Comparison of ENCODE assay signal across 10 mouse cellular contexts in genomic region chr11:82746857-82747366, GRCm38 (mm10). TPM values are rescaled to one million over a fixed set of nuclear protein-coding genes. Genes with fewer than 3 reads are reported as not detected.
DNase-seq lines count a peak whose midpoint lies in the region; ATAC-seq and TF ChIP-seq lines count a peak whose summit lies in the region.
"Had no signal": no experiment of that assay in that cellular context is flagged by ENCODE, and none has a peak within 500 bp of the region (broad histone marks: within the 10 kb centered on the region; RNA-seq: fewer than 3 reads in every experiment).

No protein-coding gene starts in this region.

- no peaks in the 10 kb centered on the region for H3K79me2 ChIP-seq in heart, adult 2 months (replicated peaks; ENCODE audit: control insufficient read depth, insufficient read depth, low read length)

- no peaks in the 10 kb centered on the region for H3K4me1 ChIP-seq in kidney, embryonic 14.5 days (ENCODE audit: control insufficient read depth, insufficient read depth, low read length)
- peaks cover 3% of the 10 kb centered on the region for H3K4me1 ChIP-seq in heart, adult 2 months (ENCODE audit: control insufficient read depth, insufficient read depth, low read length)
- peaks cover 9% of the 10 kb centered on the region; the same call in 1 of the 2 replicates for H3K4me1 ChIP-seq in liver, embryonic 15.5 days (replicated peaks)
- peaks cover 2% of the 10 kb centered on the region for H3K4me1 ChIP-seq in thymus, adult 2 months (replicated peaks; ENCODE audit: control insufficient read depth, insufficient read depth, low read length)
- H3K4me1 ChIP-seq in limb, embryonic 10.5 days, result no peaks in the 10 kb centered on the region
- H3K4me1 ChIP-seq: forebrain, embryonic 15.5 days; neural tube, embryonic 12.5 days had no signal

- DNase-seq in kidney, postnatal 10 days, result peak; percentile 9
- peak; percentile 45 to 51 for DNase-seq in heart, adult 2 months
- peak; percentile 38 for DNase-seq in thymus, adult 2 months
- DNase-seq in right cerebral cortex, postnatal 14 days, result no peak
- no peak for DNase-seq in limb, embryonic 10.5 days (ENCODE audit: low spot score)
- DNase-seq in urinary bladder, adult 2 months (ENCODE audit: low spot score), result no peak

- intact Hi-C loops in heart, adult 2 months (cut with DNase I), result loop anchor here (1.0 to 5.0 kb wide), 3 partner anchors 35 to 143 kb away; partner anchors contain the start of genes Lig3, Rad51d and Rffl

- no peaks in the 10 kb centered on the region for H3K27me3 ChIP-seq in kidney, embryonic 14.5 days (ENCODE audit: control insufficient read depth, insufficient read depth, low read length)
- no peaks in the 10 kb centered on the region for H3K27me3 ChIP-seq in heart, adult 2 months (ENCODE audit: control insufficient read depth, insufficient read depth, low read length)
- peaks cover 5% of the 10 kb centered on the region for H3K27me3 ChIP-seq in liver, embryonic 15.5 days
- H3K27me3 ChIP-seq in thymus, adult 2 months (ENCODE audit: control insufficient read depth, insufficient read depth, low read length), result no peaks in the 10 kb centered on the region
- no peaks in the 10 kb centered on the region for H3K27me3 ChIP-seq in limb, embryonic 10.5 days (ENCODE audit: low read depth, poor library complexity, severe bottlenecking)
- H3K27me3 ChIP-seq: forebrain, embryonic 15.5 days; neural tube, embryonic 12.5 days had no signal

- no peak for TF ChIP-seq POLR2A in heart, adult 2 months (IDR thresholded peaks at IDR 0.05; ENCODE audit: insufficient read depth, low read depth, low read length)
- no peak for TF ChIP-seq POLR2A in thymus, adult 2 months (IDR thresholded peaks at IDR 0.05; ENCODE audit: control insufficient read depth, extremely low read depth, insufficient read depth, low read length, poor library complexity)

- WGBS in kidney, embryonic 14.5 days, result 85% methylated on average over 8 of the region's 8 CpGs
- WGBS in heart, adult 2 months, result 30% methylated on average over 8 of the region's 8 CpGs
- WGBS in liver, embryonic 15.5 days (ENCODE audit: insufficient replicate concordance), result 17% methylated on average over 8 of the region's 8 CpGs
- WGBS in thymus, adult 2 months, result 2% methylated on average over 8 of the region's 8 CpGs
- WGBS in limb, embryonic 10.5 days, result 84% methylated on average over 8 of the region's 8 CpGs

- no peaks in the 10 kb centered on the region for H3K36me3 ChIP-seq in kidney, embryonic 14.5 days (ENCODE audit: control insufficient read depth, insufficient read depth, low read length)
- H3K36me3 ChIP-seq in heart, adult 2 months (ENCODE audit: control insufficient read depth, insufficient read depth, low read length), result no peaks in the 10 kb centered on the region
- no peaks in the 10 kb centered on the region for H3K36me3 ChIP-seq in liver, embryonic 15.5 days (replicated peaks)
- H3K36me3 ChIP-seq in thymus, adult 2 months (ENCODE audit: control insufficient read depth, insufficient read depth, low read length), result no peaks in the 10 kb centered on the region
- no peaks in the 10 kb centered on the region for H3K36me3 ChIP-seq in limb, embryonic 10.5 days
- H3K36me3 ChIP-seq: forebrain, embryonic 15.5 days; neural tube, embryonic 12.5 days had no signal

- H3K9ac ChIP-seq in kidney, embryonic 14.5 days (ENCODE audit: low read depth, low read length), result no peak overlapping the region
- H3K9ac ChIP-seq in heart, adult 2 months (ENCODE audit: low read depth, low read length), result peak overlapping the region; percentile 63
- peak overlapping the region; percentile 10; the same call in 1 of the 2 replicates for H3K9ac ChIP-seq in liver, embryonic 15.5 days
- H3K9ac ChIP-seq: forebrain, embryonic 15.5 days; neural tube, embryonic 12.5 days had no signal

- no peak for ATAC-seq in kidney, embryonic 14.5 days (ENCODE audit: low FRiP score, low TSS enrichment)
- no peak for ATAC-seq in liver, embryonic 15.5 days (ENCODE audit: insufficient read depth)
- ATAC-seq: forebrain, embryonic 15.5 days had no signal

- no peaks in the 10 kb centered on the region; the same call in 1 of the 2 replicates for H3K9me3 ChIP-seq in kidney, embryonic 14.5 days (ENCODE audit: control insufficient read depth, low read length)
- H3K9me3 ChIP-seq in liver, embryonic 15.5 days (replicated peaks), result no peaks in the 10 kb centered on the region
- H3K9me3 ChIP-seq in limb, embryonic 10.5 days (replicated peaks), result no peaks in the 10 kb centered on the region
- H3K9me3 ChIP-seq: forebrain, embryonic 15.5 days; neural tube, embryonic 12.5 days had no signal

- H3K4me3 ChIP-seq in kidney, embryonic 14.5 days (ENCODE audit: low read length), result no peak overlapping the region
- H3K4me3 ChIP-seq in heart, adult 2 months, result peak overlapping the region; percentile 49
- peak overlapping the region; percentile 37 for H3K4me3 ChIP-seq in liver, embryonic 15.5 days (replicated peaks)
- peak overlapping the region; percentile 25 for H3K4me3 ChIP-seq in thymus, adult 2 months (ENCODE audit: control insufficient read depth, insufficient read depth, low read length)
- H3K4me3 ChIP-seq in limb, embryonic 10.5 days, result no peak overlapping the region
- H3K4me3 ChIP-seq: forebrain, embryonic 15.5 days; neural tube, embryonic 12.5 days had no signal

- TF ChIP-seq EP300 in heart, adult 2 months (IDR thresholded peaks at IDR 0.05; ENCODE audit: insufficient read depth, low read depth, low read length), result no peak

- H3K4me2 ChIP-seq in kidney, embryonic 14.5 days (replicated peaks; ENCODE audit: low read depth, low read length), result no peak overlapping the region
- peak overlapping the region; percentile 57 for H3K4me2 ChIP-seq in liver, embryonic 15.5 days
- H3K4me2 ChIP-seq: forebrain, embryonic 15.5 days; neural tube, embryonic 12.5 days had no signal

- no peak overlapping the region for H3K27ac ChIP-seq in kidney, embryonic 14.5 days (ENCODE audit: low read depth, low read length)
- H3K27ac ChIP-seq in heart, adult 2 months, result peak overlapping the region; percentile 77
- peak overlapping the region; percentile 63 for H3K27ac ChIP-seq in liver, embryonic 15.5 days (replicated peaks)
- H3K27ac ChIP-seq in thymus, adult 2 months (ENCODE audit: control insufficient read depth, insufficient read depth, low read length), result peak overlapping the region; percentile 78; the same call in 1 of the 2 replicates
- no peak overlapping the region for H3K27ac ChIP-seq in limb, embryonic 10.5 days
- H3K27ac ChIP-seq: forebrain, embryonic 15.5 days; neural tube, embryonic 12.5 days had no signal

- no peak for TF ChIP-seq CTCF in heart, adult 2 months (IDR thresholded peaks at IDR 0.05)
- no peak for TF ChIP-seq CTCF in thymus, adult 2 months (IDR thresholded peaks at IDR 0.05; ENCODE audit: borderline replicate concordance, control insufficient read depth, extremely low read depth, insufficient read depth, low read length, poor library complexity)

RNA-seq across cellular contexts. Expression of gene Cct6b, which starts 17.2 kb away (rescaled TPM):
- 0.21 and 0.31 TPM in 2 replicates for polyA plus RNA-seq in kidney, embryonic 14.5 days (2014; fragmentation: Nextera tagmentation; extraction: Ambion mirVana)
- total RNA-seq in heart, adult 2 months (2021), result under 1 TPM; 0.21 to 0.41 TPM
- polyA plus RNA-seq in heart, adult 2 months (2012; rRNA removed), result 0.21 TPM in 1 of 2 replicates, not detected in the other
- polyA plus RNA-seq in liver, embryonic 15.5 days (2015; fragmentation: Nextera tagmentation; extraction: Ambion mirVana), result 0.08 and 0.10 TPM in 2 replicates
- polyA plus RNA-seq in thymus, adult 2 months (2012; rRNA removed), result 0.16 and 0.19 TPM in 2 replicates
- polyA plus RNA-seq in limb, embryonic 10.5 days (2016; fragmentation: Nextera tagmentation; extraction: Ambion mirVana), result 0.16 and 0.23 TPM in 2 replicates
- 0.50 and 0.62 TPM in 2 replicates for polyA plus RNA-seq in urinary bladder, adult 2 months (2012; rRNA removed)

RNA-seq across cellular contexts. Expression of gene Zfp830, which starts 17.2 kb away (rescaled TPM):
- 33.6 and 38.3 TPM in 2 replicates for polyA plus RNA-seq in kidney, embryonic 14.5 days (2014; fragmentation: Nextera tagmentation; extraction: Ambion mirVana)
- total RNA-seq in heart, adult 2 months (2021), result 10 to 100 TPM; 12.8 to 15.1 TPM
- 4.4 and 5.7 TPM in 2 replicates for polyA plus RNA-seq in heart, adult 2 months (2012; rRNA removed)
- 17.1 and 17.4 TPM in 2 replicates for polyA plus RNA-seq in liver, embryonic 15.5 days (2015; fragmentation: Nextera tagmentation; extraction: Ambion mirVana)
- polyA plus RNA-seq in thymus, adult 2 months (2012; rRNA removed), result 8.1 and 8.7 TPM in 2 replicates
- polyA plus RNA-seq in limb, embryonic 10.5 days (2016; fragmentation: Nextera tagmentation; extraction: Ambion mirVana), result 37.4 and 39.8 TPM in 2 replicates
- polyA plus RNA-seq in urinary bladder, adult 2 months (2012; rRNA removed), result 17.6 and 19.3 TPM in 2 replicates

RNA-seq across cellular contexts. Expression of gene Lig3, which starts 34.0 kb away (rescaled TPM):
- 21.9 and 40.4 TPM in 2 replicates for polyA plus RNA-seq in kidney, embryonic 14.5 days (2014; fragmentation: Nextera tagmentation; extraction: Ambion mirVana)
- 10 to 100 TPM; 14.4 to 20.0 TPM for total RNA-seq in heart, adult 2 months (2021)
- polyA plus RNA-seq in heart, adult 2 months (2012; rRNA removed), result 9.2 and 15.5 TPM in 2 replicates
- polyA plus RNA-seq in liver, embryonic 15.5 days (2015; fragmentation: Nextera tagmentation; extraction: Ambion mirVana), result 6.6 and 8.4 TPM in 2 replicates
- 18.5 and 23.0 TPM in 2 replicates for polyA plus RNA-seq in thymus, adult 2 months (2012; rRNA removed)
- 46.8 and 47.1 TPM in 2 replicates for polyA plus RNA-seq in limb, embryonic 10.5 days (2016; fragmentation: Nextera tagmentation; extraction: Ambion mirVana)
- polyA plus RNA-seq in urinary bladder, adult 2 months (2012; rRNA removed), result 16.6 and 17.6 TPM in 2 replicates

Comparison
In these comparisons a context has a peak if more than half of its experiments do, and no peak if none do; other contexts are left out.
1. DNase-seq: peak in kidney, postnatal 10 days (single experiment), heart, adult 2 months (2 of 2) and thymus, adult 2 months (single experiment); none in right cerebral cortex, postnatal 14 days (single experiment), limb, embryonic 10.5 days (single experiment) and urinary bladder, adult 2 months (single experiment).
2. H3K27ac ChIP-seq: peak in heart, adult 2 months (single experiment), liver, embryonic 15.5 days (single experiment) and thymus, adult 2 months (single experiment); none in kidney, embryonic 14.5 days (single experiment) and limb, embryonic 10.5 days (single experiment).
3. H3K4me3 ChIP-seq: peak in heart, adult 2 months (single experiment), liver, embryonic 15.5 days (single experiment) and thymus, adult 2 months (single experiment); none in kidney, embryonic 14.5 days (single experiment) and limb, embryonic 10.5 days (single experiment).